Mouse (Mus musculus): ENCODE results near the gene Bach1. TPM values are rescaled to one million over a fixed set of nuclear protein-coding genes. Genes with fewer than 3 reads are reported as not detected.

The Bach1 gene
- total RNA-seq (2021) = 10 to 100 TPM; 12.8 to 13.1 TPM
- long read RNA-seq, experiment 1, full-length matches to known transcripts = 1 of 2 reads
- long read RNA-seq, experiment 1, partial matches to known transcripts = 0 of 2 reads
- long read RNA-seq, experiment 1, other reads (novel, unspliced or antisense) = 1 of 2 reads
- long read RNA-seq, experiment 2, full-length matches to known transcripts = 1 of 2 reads
- long read RNA-seq, experiment 2, partial matches to known transcripts = 0 of 2 reads
- long read RNA-seq, experiment 2, other reads (novel, unspliced or antisense) = 1 of 2 reads

DNA sequence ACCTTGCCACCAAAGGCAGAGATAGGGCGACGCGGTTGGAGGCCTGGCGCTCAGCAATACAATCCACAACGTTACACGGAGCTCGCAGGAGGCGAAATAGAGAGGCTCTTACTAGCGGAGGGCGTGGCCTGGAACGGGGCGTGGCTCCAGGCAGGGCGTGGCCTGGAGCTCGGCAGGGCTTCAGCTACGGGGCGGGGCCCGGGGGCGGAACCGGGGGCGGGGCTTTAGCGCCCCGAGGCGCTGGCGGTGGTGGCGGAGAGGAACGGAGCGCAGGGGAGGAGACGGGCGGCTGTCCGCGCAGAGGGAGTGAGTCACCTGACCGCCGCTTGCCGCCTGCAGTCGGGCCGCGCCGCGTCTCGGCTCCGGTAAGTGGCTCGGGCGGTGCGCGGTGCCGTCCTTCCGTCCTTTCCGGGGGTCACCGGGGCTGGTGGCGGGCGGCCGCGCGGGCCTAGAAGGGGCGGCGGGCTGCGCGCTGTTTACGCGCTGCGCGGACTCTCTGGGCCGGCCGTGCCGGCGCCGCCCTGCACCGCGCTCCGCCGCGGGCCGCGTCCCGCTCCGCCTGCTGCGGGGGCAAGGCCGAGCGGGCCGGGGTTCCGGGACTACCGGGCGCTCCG is at the start of gene Bach1:
TSS of gene Bach1 (plus strand) at position 254 of the 614 bp plus-strand sequence.
- TF ChIP-seq CTCF (IDR thresholded peaks at IDR 0.05) = no peak; the same call in 1 of the 2 replicates
- DNase-seq (ENCODE audit: extremely low spot score in 1 of 2, low spot score in 2 of 2) = peak; percentile 89 to 92
- peak within 1 kb of the TSS; percentile 83 for H3K27ac ChIP-seq
- intact Hi-C loops (cut with DNase I) = loop anchor here (5.0 kb wide), 2 partner anchors 96 to 191 kb away; no protein-coding TSS in a partner anchor
- H3K4me3 ChIP-seq = peak within 1 kb of the TSS; percentile 82

- no peak for DNase-seq (ENCODE audit: extremely low spot score in 1 of 2, low spot score in 2 of 2)
- intact Hi-C loops (cut with DNase I) = no loop called here
- TF ChIP-seq CTCF (IDR thresholded peaks at IDR 0.05) = no peak
- no peak overlapping the region for H3K27ac ChIP-seq
- no peak overlapping the region for H3K4me3 ChIP-seq
These were observed 46.4 kb upstream of the Bach1 start for GRCm38 (mm10) chr16:87652344-87652743.

GRCm38 (mm10) chr16:87652924-87653323 is 45.8 kb upstream of the Bach1 start:
- intact Hi-C loops (cut with DNase I) = no loop called here
- Histone ChIP-seq H3K4me3 (no peak overlapping the region), H3K27ac (no peak overlapping the region)
- DNase-seq (ENCODE audit: extremely low spot score in 1 of 2, low spot score in 2 of 2) = no peak
- no peak for TF ChIP-seq CTCF (IDR thresholded peaks at IDR 0.05)

- DNase-seq (ENCODE audit: extremely low spot score in 1 of 2, low spot score in 2 of 2) = no peak
- intact Hi-C loops (cut with DNase I) = no loop called here
- no peak overlapping the region for H3K27ac ChIP-seq
- TF ChIP-seq CTCF (IDR thresholded peaks at IDR 0.05) = no peak
- H3K4me3 ChIP-seq = no peak overlapping the region
These were observed 44.6 kb upstream of the Bach1 start for GRCm38 (mm10) chr16:87654016-87654575.

DNA sequence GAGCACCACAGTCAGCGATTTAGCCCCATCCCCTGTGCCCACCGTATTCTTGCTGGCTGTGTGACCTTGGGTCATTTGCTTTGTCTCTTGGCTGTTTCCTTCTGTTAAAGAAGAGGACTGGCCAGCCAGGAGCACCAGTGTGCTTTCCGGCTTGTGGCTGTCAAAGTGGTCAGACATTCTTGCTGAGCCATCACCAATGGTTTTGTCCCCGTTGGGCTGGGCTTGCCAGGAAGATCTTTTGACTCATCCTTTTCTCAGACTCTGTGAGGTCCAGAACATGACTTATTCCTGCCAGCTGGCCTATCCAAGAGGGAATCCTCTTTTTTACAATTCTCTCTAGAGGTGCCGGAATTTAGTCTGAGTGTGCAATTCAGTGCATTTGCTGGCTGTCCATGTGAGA is 43.7 kb upstream of the Bach1 start:
- no peak for DNase-seq (ENCODE audit: extremely low spot score in 1 of 2, low spot score in 2 of 2)
- intact Hi-C loops (cut with DNase I) = no loop called here
- Histone ChIP-seq H3K27ac (no peak overlapping the region), H3K4me3 (no peak overlapping the region)
- TF ChIP-seq CTCF (IDR thresholded peaks at IDR 0.05) = no peak

DNA sequence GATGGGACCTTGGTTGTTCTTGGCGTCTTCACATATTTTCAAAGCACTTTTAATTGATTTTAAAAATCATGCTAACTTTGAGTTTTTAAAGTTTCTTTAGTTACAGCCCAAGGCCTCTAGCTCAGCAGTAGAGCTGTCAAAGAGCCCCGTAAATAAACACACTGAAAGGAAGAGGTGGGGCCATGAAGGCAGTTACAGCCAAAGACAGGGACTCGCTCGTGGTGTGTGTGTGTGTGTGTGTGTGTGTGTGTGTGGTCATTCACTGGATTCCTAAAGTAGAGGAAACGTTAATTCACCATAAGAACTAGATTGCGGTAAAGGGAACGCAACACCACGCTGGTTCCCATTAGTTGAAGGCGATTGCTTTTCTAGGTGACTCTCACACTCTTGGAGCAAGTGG is 43.2 kb upstream of the Bach1 start:
- no peak overlapping the region for H3K4me3 ChIP-seq
- intact Hi-C loops (cut with DNase I) = no loop called here
- no peak for TF ChIP-seq CTCF (IDR thresholded peaks at IDR 0.05)
- no peak overlapping the region for H3K27ac ChIP-seq
- DNase-seq (ENCODE audit: extremely low spot score in 1 of 2, low spot score in 2 of 2) = no peak

GRCm38 (mm10) chr16:87656771-87657170 is 42.0 kb upstream of the Bach1 start:
- no peak for DNase-seq (ENCODE audit: extremely low spot score in 1 of 2, low spot score in 2 of 2)
- H3K4me3 ChIP-seq = no peak overlapping the region
- no peak for TF ChIP-seq CTCF (IDR thresholded peaks at IDR 0.05)
- intact Hi-C loops (cut with DNase I) = no loop called here
- H3K27ac ChIP-seq = no peak overlapping the region

GRCm38 (mm10) chr16:87657291-87657690 is 41.5 kb upstream of the Bach1 start:
- no peak overlapping the region for H3K27ac ChIP-seq
- intact Hi-C loops (cut with DNase I) = no loop called here
- DNase-seq (ENCODE audit: extremely low spot score in 1 of 2, low spot score in 2 of 2) = no peak
- no peak overlapping the region for H3K4me3 ChIP-seq
- TF ChIP-seq CTCF (IDR thresholded peaks at IDR 0.05) = no peak

GRCm38 (mm10) chr16:87661024-87661471 is 37.7 kb upstream of the Bach1 start:
- peak in 1 of 2 experiments; percentile 18 for DNase-seq (ENCODE audit: extremely low spot score in 1 of 2, low spot score in 2 of 2)
- intact Hi-C loops (cut with DNase I) = no loop called here
- Histone ChIP-seq H3K4me3 (peak overlapping the region; percentile 17), H3K27ac (peak overlapping the region; percentile 2; the same call in 1 of the 2 replicates)
- TF ChIP-seq CTCF (IDR thresholded peaks at IDR 0.05) = no peak

DNA sequence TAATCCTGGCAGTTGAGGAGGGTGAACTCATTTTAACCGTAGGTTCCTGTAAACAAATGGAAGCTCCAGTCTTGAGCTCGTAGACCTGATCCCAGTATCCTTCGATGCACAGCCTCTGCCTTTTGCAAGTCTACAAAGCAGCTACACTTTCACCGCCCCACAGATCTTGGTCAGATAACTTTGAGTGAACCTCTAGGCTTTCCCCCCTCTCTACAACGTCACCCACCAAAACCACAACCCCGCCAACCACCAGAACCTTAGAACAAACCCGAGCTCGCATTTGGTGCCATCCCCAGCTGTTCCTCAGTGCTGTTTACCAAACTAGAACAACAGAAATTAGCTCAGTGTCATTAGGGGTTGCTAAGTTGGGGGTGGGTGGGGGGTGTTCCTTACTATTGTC is 37.1 kb upstream of the Bach1 start:
- TF ChIP-seq CTCF (IDR thresholded peaks at IDR 0.05) = no peak
- no peak for DNase-seq (ENCODE audit: extremely low spot score in 1 of 2, low spot score in 2 of 2)
- intact Hi-C loops (cut with DNase I) = no loop called here
- H3K27ac ChIP-seq = peak overlapping the region; percentile 48; the same call in 1 of the 2 replicates
- peak overlapping the region; percentile 17; the same call in 1 of the 2 replicates for H3K4me3 ChIP-seq

DNA sequence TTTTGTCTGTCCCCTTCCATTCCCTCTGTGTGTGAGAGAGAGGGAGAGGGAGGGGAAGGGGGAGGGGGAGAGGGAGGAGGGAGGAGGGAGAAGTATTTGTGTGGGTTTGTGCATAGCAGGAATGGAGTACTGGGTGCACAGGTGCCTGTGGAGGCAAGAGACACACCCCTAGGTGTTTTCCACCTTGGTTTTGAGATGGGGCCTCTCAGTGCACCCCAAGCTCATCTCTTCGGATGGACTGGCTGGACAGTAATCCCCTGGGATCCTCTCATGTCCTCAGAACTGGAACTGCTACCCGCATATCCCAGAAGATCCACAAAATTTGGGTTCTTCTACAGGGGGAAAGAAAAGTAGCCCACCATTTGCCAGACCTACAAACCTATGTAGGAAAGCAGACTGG is 36.2 kb upstream of the Bach1 start:
- intact Hi-C loops (cut with DNase I) = no loop called here

DNA sequence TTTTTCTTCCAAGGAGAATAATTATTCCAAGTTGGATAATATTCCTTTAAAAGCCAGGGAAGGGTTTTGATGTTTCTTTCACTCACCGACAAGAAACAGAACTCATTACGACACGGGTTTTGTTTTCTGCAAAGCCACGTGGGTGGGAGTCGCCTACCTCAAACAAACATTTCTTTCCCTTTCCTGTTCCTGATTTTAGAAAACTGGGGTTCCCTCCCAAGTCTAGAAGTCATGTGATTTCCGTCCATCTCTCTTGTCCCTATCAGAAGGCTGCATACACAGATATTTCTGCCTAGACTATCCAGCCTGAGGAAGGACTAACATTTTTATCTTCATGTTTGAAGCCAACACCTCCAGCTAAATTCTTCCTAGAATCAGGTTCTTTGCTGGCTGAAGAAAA is 34.9 kb upstream of the Bach1 start:
- H3K4me3 ChIP-seq = no peak overlapping the region
- no peak overlapping the region for H3K27ac ChIP-seq
- intact Hi-C loops (cut with DNase I) = no loop called here
- TF ChIP-seq CTCF (IDR thresholded peaks at IDR 0.05) = no peak
- DNase-seq (ENCODE audit: extremely low spot score in 1 of 2, low spot score in 2 of 2) = no peak

More for the DNA sequence above, 36.2 kb upstream of the Bach1 start:
- no peak for TF ChIP-seq CTCF (IDR thresholded peaks at IDR 0.05)
- DNase-seq (ENCODE audit: extremely low spot score in 1 of 2, low spot score in 2 of 2) = no peak
- Histone ChIP-seq H3K4me3 (no peak overlapping the region), H3K27ac (no peak overlapping the region)
